Mouse (Mus musculus): ENCODE data around the gene Nmnat2.

Gene Nmnat2

GRCm38 (mm10) chr1:153125287-153126275 is 170.8 kb downstream of the Nmnat2 start:
- DNase-seq (ENCODE audit: low spot score) = no peak

GRCm38 (mm10) chr1:153126491-153127381 is 171.9 kb downstream of the Nmnat2 start:
- no peak for DNase-seq (ENCODE audit: low spot score)

GRCm38 (mm10) chr1:153127622-153128021 is 172.8 kb downstream of the Nmnat2 start:
- no peak for DNase-seq (ENCODE audit: low spot score)

GRCm38 (mm10) chr1:153128780-153129179 is 174.0 kb downstream of the Nmnat2 start:
- no peak for DNase-seq (ENCODE audit: low spot score)

GRCm38 (mm10) chr1:153129992-153130713 is 175.4 kb downstream of the Nmnat2 start:
- no peak for DNase-seq (ENCODE audit: low spot score)

- no peak for DNase-seq (ENCODE audit: low spot score)
These were observed 179.3 kb downstream of the Nmnat2 start for GRCm38 (mm10) chr1:153133865-153134781.

GRCm38 (mm10) chr1:153136647-153137046 is 181.9 kb downstream of the Nmnat2 start:
- DNase-seq (ENCODE audit: low spot score) = no peak

- no peak for DNase-seq (ENCODE audit: low spot score)
These were observed 183.7 kb downstream of the Nmnat2 start for GRCm38 (mm10) chr1:153138486-153138885.

- DNase-seq (ENCODE audit: low spot score) = no peak
These were observed 184.8 kb downstream of the Nmnat2 start for GRCm38 (mm10) chr1:153139635-153140034.

GRCm38 (mm10) chr1:153140265-153140664 is 185.5 kb downstream of the Nmnat2 start:
- no peak for DNase-seq (ENCODE audit: low spot score)

- DNase-seq (ENCODE audit: low spot score) = no peak
These were observed 186.0 kb downstream of the Nmnat2 start for GRCm38 (mm10) chr1:153140747-153141228.

- no peak for DNase-seq (ENCODE audit: low spot score)
These were observed 189.2 kb downstream of the Nmnat2 start for GRCm38 (mm10) chr1:153144021-153144420.

GRCm38 (mm10) chr1:153145791-153146190 is 191.0 kb downstream of the Nmnat2 start:
- no peak for DNase-seq (ENCODE audit: low spot score)

GRCm38 (mm10) chr1:153152594-153152993 is 197.8 kb downstream of the Nmnat2 start:
- DNase-seq (ENCODE audit: low spot score) = no peak

- no peak for DNase-seq (ENCODE audit: low spot score)
These were observed 198.9 kb downstream of the Nmnat2 start for GRCm38 (mm10) chr1:153153619-153154137.

- DNase-seq (ENCODE audit: low spot score) = no peak
These were observed 200.6 kb downstream of the Nmnat2 start for GRCm38 (mm10) chr1:153155364-153155763.

GRCm38 (mm10) chr1:153157021-153157623 is 202.3 kb downstream of the Nmnat2 start:
- no peak for DNase-seq (ENCODE audit: low spot score)

- no peak for DNase-seq (ENCODE audit: low spot score)
These were observed 204.3 kb downstream of the Nmnat2 start for GRCm38 (mm10) chr1:153159137-153159536.

GRCm38 (mm10) chr1:153163831-153164230 is 209.0 kb downstream of the Nmnat2 start:
- no peak for DNase-seq (ENCODE audit: low spot score)

- DNase-seq (ENCODE audit: low spot score) = no peak
These were observed 213.5 kb downstream of the Nmnat2 start for GRCm38 (mm10) chr1:153168293-153168692.

Measured in left cerebral cortex, adult 11 months (tissue).